Mouse (Mus musculus) gastrocnemius, postnatal 4 days (tissue): ENCODE data around the gene Cryz. TPM values are rescaled to one million over a fixed set of nuclear protein-coding genes. Genes with fewer than 3 reads are reported as not detected.
"Not testable (repeated sequence)": the region's sequence is repeated elsewhere in the genome, so short reads cannot be mapped to it uniquely, and the experiment has no call there.

Experiments used
- DNase-seq, 2 experiments: peaks; one replicate each; pipeline ENCODE4 v3.0.0; 2021 to 2022; ENCODE audit warnings: low spot score in 2 of 2, mixed read lengths in 2 of 2
- total RNA-seq, 2 experiments: library from RNA; stranded (reverse); gene quantifications; 2 replicates each; pipeline ENCODE4 v1.2.3; 2021

The Cryz gene
- total RNA-seq, 2 experiments from 2014 or later, result 12.9 to 13.0 TPM

DNA sequence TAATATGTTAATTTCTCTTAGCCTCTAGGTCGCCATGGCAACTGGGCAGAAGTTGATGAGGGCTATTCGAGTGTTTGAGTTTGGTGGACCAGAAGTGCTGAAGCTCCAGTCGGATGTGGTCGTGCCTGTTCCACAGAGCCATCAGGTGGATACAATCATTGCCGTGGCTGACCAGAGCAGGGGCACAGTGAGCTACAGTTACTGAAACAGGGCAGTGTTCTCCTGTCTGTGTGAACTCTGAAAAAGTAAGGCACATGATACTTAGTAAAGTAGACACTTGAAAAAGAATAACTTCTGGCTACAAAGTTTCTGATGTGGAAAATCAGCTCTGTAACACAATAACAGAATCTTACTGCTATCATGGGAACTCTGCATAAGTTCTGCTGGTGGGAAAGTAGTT lies 8.4 kb downstream of the Cryz start:
- no peak for DNase-seq

DNA sequence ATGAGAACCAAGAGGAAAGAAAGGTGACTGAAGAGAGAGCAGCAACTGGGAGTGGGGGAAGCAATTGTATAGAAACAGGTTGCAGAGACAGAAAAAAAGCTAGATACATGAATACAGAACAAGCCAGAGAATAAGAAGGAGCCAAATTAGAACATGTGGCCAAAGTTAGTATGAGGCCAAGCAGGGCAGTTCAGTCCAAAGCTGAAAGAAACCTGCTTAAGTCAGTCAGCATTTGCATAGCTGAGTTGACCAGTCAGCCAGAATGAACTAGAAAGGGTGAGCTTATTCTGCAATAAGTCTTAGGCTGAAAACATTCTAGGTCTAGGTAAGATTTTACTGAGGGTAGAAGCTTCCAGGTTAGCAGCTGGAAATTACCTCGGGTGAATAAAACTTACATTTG lies 11.4 kb downstream of the Cryz start:
- no peak for DNase-seq

DNA sequence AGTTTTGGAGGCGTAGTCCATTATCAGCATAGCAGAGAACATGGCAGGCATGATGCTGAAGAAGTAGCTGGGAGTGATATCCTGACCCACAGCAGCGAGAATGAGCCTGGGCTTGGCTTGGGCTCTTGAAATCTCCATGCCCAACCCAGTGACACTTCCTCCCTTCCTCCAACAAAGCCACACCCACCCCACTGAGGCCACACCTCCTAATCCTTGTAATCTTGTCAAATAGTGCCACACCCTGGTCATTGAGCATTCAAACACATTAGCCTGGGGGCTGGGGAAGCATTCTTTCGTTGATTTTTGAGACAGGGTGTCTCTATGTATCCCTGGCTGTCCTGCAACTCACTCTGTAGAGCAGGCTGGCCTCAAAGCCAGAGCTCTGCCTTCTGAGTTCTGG lies 15.4 kb downstream of the Cryz start:
- no peak for DNase-seq

DNA sequence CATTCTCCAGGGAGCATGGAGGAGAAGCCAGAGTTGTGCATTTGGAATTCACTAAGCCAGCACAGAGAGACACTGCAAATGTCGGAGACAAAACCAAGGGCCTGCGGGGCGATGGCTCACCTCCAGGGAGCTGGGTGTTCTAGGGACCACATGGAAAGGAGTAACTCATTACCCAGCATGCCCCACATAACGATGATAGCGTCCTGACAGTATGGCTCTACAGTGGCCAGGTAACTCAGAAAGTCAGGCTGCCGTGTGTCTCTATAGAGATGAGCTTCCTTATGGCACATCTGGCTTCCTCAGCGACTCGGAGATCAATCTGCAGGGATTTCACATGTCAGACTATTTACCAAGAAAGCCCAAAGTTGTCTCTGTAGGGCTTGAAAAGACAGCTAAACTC lies 18.3 kb downstream of the Cryz start:
- no peak for DNase-seq

DNA sequence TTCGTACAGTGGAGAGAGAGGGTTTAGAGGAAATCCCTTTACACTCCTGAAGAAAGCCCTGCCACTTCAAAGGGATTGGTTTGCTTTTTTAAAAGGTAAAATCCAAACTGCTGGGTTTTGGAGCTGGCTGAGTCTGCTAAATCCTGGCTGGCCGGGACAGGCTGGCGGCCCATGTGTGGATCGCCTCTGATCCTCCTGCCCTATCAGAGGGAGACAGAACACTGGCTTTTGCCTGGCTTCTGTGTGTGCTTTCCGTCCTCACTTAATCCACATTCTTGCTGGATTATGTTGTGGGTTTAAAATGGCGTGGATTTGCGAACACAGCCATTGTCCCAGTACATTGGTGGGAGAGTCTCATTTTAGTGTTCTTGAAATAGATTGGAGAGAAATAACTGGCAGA lies 18.8 kb downstream of the Cryz start:
- DNase-seq, result no peak

DNA sequence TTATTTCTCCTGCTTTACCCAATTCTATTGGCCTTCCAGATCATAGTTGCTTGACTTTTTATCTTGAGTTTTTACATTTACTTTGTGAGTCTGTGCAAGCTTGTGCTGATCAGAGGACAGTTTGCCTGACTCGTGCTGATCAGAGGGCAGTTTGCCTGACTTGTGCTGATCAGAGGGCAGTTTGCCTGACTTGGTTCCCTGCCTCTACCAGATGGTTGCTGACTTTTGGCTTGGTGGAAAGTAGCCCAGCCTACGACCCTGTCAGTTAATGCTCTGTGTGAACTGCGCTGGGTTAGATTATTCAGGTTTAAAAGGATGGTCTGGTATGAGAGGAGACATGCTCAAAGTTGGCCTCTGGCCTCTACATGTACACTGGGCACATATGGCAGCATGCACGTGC lies 19.6 kb downstream of the Cryz start:
- DNase-seq, result no peak

DNA sequence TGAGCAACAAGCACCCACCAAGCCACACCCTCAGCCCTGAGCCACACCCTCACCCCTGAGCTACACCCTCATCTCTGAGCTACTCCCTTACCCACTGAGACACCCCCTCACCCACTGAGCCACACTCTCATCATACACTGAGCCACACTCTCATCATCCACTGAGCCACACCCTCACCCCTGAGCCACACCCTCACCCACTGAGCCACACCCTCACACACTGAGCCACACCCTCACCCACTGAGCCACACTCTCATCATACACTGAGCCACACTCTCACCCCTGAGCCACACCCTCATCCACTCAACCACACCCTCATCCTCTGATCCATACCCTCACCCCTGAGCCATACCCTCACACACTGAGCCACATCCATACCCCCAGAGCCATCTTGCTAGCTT lies 31.8 kb downstream of the Cryz start:
- DNase-seq, result no peak

DNA sequence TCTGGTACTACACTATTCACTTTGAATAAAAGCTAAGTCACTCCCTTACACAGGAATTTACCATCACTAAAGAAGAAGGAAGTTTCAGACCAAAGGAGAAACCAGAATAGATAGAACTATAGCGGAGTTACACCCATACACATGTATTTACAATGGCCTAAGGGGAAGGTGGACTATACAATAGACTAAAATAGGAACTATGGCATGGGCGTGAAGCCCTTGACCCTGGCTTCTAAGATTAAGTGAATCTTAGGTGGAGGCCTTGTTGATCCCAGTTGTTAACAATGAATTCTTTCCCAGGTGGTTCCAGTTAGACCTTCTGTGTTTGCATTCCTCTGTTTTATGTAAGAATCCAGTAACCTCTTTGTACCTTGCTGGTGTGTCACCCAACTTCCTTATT lies 34.8 kb downstream of the Cryz start:
- DNase-seq, result not testable (repeated sequence)

DNA sequence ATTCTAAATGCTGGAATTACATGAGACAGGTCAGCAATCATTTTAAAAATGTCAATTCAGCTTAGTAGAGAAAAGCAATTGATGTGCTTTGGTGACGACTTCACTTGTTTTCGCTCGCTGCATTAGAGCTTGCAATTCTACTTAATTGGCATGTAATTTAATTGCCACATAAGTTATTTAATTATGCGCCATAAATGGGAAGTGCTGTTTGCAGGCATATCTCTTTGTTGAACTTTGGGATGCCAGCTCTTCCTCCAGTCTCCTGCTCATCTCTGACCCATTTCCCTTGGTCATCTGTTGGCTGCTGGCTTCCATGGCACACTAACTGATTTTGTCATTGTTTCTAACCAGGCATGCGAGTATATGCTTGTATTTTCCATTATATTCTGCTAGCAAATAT lies 36.6 kb downstream of the Cryz start:
- no peak for DNase-seq

DNA sequence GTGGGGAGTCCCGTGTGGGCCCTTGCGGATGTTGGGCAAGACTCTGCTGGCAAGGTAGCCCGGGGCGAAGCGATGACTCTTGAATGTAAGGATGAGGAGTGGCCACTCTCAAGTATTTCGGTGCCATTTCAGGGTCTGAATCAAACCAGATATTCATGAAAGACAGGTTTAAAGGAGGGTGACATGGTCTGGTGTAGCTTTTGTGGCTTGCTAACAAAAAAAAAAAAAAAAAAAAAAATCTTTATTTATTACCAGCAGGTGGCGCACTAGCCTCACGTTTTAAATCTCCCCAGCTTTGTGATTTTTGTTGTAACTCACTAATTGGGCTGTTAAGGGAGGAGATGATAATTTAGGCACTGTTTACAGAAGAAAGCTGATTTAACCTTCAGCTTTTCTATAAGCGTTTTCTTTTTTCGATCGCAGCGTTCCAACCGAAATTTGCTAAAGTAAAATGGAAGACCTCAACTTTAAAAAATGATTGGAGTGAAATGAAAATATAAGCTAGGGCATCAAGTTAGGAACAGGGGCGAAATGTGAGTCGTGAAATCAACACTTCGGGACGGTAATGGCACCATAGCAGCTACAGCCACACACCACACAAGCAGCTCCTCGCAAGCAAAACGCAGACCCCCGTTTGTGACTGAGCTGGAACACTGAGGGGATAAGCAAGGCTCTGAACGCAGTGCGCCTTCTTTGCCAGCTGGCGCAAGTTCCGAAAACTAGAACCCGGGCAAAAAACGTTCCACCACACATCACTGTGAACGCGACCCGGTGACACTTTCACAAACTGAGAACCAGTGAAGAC lies 50.3 kb downstream of the Cryz start:
- no peak for DNase-seq

DNA sequence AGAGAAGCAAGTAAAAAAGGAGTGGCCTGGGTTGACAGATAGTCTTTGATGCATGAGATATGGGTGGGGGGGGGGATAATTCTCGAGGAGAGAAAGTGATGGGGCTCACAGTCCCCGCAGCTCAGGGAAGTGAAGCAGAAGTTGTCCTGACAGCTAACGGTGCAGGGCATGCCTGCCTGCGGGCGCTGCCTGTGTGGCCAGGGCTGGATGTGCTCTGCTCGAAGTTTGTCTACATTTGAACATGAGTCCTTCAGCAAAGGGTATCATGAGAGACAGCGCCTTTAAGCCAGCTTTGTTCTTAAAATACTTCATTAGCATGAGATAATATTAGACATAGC lies 50.9 kb downstream of the Cryz start:
- no peak for DNase-seq

DNA sequence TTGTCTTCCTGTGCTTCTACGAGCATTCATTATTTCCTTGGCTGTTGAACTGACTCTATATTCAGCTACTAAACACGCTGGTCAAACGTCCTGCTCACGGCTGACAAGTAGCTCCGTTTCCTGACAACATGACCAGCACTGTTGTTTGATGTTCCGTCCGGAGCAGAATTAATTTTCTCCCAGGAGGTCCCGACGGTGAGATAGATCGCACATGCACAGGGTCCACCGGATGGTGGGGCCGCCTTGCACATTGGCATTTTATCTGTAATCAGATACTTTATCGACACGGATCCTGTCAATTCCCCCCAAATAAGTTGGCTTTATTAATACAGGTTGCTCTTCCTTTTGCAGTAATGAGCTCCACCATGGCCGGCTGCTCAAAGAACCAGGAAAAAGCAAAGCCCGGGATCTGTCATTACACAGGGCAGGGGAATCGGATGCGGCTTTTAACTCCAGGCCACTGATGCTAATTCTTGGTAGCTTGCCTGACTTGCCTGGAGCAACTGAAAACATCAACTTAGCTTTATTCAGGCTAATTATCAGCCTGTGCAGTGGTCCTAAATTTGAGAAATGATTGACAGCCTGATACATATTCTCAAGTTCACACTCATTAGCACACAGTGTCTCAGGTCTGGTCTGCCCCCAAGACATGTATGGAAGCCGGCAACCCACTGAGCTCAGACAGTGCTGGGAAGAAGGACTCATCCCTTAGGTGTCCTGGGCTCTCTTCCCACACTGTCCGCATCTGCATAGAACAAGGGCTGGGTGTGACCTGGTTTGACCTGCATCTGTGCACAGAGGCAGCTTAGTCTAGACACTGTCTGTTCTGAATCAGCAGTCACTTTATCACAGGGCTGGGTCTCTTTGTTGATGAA lies 53.1 kb downstream of the Cryz start:
- DNase-seq, result no peak

DNA sequence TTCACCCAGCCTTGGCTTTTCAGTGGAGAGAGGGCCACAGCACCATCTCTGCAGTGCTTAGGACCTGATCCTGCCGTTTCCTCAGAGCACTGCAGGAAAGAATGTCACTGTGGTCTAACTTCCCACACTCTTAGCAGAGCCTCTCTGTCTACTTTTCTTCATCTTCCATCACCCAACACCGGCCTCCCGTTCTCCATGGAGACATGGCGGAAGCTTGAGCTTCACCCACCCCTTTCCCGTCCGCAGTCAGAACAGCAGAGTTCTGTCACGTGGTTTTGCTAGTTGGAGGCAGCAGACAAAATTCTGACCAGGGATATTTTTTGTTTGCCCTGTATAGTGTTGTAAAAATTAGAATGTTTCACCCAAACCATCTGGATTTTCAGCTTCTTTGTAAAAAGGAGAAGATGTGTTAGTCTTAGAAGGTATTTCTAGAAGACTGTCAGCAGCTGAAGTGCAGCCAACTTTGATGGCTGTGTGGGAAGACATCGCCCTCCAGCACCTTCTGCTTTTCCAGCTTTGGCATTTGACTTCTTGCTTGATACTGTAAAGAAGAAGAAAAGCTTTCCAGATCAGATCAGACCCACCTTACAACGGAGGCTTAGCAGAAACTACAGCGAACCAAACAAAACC lies 54.8 kb downstream of the Cryz start:
- DNase-seq, result no peak

DNA sequence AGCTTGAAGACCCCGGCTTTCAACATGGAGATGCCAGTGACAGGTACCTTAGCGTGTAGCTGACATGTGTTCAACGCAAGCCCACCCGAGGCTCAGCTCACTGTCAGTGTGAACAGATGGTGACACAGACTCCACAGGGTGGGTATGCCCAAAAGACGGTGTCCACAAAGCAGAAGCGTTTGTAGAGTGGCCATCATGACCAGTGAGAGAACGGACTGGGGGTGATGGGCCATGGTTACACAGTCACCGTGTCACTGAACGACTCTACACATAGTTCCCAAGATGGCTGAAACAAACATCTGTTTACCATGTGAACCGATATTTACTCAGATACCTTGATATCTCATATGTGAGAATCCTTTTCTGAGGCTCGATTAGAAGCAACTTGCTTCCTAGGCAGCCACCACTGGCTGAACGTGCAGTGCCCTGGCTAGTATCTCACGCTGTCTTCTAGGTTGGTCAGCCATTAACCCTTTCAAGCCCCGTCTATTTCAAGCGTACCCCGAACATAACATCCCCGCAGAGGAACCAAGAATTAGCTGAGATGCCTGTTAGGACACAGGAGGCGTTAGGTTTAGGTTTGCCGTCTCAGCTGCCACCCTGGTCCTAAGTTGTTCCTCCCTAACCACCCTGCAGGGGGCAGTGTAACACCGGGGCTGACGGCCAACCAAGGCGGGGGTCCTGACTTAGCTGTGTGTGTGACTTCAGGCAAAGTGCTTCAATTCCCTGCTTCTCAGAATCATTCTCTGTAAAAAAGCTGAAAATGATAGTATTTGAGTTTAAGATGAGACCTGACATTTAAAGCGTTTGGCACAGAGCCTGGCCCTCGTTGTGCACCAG lies 56.3 kb downstream of the Cryz start:
- peak; percentile 32 to 39 for DNase-seq

DNA sequence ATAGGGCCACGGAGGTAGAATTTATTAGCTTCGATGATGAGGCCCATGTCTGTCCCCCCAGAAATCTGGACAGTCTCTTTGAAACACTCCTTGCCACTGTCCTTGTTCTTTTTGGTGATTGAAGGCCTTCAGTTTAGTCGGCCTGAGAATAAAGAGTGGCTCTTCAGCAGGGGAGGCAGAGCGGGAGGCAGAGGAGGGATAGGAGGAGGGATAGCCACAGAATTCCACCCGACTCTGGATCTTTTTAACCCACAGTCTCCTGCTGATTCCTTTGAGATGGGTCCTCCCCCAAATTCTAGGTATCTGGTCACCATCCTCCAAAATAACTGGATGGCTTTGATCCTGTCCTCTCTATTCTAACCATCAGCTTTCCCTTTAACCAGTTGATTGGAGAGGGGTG lies 56.9 kb downstream of the Cryz start:
- DNase-seq, result no peak

DNA sequence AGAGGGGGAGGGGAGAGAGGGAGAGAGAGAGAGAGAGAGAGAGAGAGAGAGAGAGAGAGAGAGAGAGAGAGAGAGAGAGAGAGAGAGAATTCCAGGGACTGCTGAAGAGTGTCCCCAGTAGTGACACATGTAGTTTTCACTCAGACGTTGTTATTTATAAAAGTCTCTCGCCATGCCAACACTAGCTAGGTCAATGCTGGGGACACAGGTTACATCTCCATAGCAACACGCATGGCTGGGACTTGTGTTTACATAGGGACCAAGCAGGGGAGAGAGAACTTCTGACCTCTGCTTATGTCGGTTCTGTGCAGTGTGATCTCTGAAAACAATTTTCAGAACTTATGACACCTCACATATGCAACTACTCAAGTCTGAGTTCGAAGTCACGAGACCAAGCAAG lies 57.8 kb downstream of the Cryz start:
- no peak for DNase-seq

DNA sequence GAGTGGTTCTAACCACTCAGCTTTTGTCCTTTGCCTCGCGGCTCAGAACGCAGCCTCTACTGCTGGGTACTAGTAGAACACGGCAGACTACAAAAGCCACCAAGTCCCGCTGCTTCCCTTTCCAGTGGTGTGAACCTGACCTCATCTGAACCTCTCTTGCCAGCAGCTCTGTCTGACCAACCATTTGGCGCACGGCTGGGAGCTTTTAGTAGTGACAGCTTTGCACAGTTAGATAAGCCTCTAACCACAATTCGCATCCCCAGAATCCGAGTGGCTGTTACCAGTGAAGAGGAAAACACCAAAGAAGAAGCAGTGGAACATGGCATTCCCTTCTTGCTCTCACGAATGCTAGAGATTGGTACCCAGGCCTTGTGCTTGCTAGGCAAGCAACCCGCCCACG lies 58.4 kb downstream of the Cryz start:
- DNase-seq, result no peak

DNA sequence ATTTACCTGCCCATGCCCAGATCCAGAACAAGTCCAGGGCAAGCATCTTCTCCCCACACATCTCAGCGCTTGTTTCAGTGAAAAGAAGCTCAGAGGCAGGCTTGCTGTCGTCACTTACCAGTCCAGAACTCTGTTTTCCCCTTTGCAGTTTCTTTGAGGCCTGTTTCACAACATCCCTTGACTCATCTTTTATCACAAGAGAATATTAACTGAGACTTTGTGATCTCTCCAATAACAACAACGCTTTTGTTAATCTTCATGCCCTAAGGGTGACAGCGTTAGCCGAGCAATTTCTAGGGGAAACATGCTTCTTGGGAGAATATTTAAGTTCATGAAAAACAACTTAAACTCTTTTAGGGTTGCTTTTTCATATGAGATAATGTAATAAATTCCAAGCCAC lies 59.2 kb downstream of the Cryz start:
- DNase-seq, result no peak

DNA sequence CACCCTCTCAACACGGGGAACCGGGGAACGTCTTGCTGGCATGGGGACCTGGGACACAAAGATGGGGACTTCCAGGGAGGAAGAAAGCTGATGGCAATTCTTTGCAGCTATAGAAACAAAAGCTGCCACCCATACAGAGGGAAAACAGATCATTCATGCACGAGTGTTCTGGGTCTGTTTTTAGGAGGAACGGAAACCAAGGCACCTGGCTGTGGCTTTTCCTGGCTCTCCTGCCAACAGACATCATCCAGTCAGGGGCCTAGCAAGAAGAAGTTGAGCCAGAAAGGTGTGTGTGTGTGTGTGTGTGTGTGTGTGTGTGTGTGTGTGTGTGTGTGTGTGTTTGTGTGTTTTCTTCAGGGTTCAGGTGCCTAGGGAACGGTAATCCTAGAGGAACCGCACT lies 67.0 kb downstream of the Cryz start, which contains the start of gene Erich3:
Gene Erich3, plus strand, starts transcription at position 315 of the 400 bp plus-strand sequence.
- no peak for DNase-seq

DNA sequence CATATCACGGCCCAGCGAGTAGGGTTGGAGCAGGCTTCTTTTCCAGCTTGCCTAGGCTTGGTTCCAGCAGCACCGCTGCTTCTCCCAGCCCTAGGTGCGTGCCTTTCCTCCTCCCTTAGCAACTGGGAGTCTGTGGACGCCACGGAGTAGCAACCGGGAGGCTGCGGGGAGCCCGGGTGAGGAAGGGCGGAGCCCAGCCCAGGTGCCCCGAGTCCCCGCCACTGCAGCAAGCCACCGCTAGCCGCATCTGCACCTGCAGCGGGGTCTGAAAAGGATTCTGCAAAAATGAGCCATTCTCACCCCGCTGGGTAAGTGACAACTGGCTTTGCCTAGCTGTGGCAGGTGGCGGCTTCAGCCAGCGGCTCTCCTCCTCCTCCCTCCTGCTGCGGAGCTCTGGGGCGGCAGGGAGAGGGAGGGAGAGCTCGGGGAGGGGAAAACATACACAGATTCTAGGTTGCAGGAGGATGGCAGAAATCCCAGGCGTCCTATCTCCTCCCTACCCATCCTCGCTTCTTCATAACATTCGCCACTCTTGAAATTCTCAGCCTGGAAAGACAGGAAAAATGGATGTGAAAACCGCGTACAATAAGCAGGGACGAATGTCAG lies 67.6 kb downstream of the Cryz start:
- DNase-seq, result no peak

DNA sequence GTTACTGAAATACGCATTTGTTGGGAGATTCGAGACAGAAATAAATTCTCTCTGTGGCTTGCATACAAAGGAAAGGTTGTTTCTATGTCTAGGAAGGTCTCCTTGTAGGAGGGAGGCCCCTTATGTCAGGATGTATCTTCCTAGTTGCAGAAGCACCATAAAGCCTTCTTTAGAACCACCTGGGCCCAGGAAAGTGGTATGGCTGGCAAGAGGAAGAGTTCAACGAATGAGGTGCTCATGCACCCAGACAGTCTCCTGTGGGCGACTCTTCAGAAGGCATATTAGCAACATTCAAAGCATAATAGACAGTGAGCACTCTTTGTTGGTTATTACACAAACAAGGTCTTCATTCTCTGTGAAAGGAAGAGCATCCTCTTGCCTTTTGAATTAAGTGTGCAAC lies 68.1 kb downstream of the Cryz start:
- no peak for DNase-seq
